Mouse (Mus musculus) cerebellum, adult (tissue): ENCODE data around the gene Gm15517.
"Not testable (repeated sequence)": the region's sequence is repeated elsewhere in the genome, so short reads cannot be mapped to it uniquely, and the experiment has no call there.

Experiments
- ATAC-seq: cut with Nextera tagmentation; 2 replicates; pipeline ENCODE4 v1.9.2; 2017; ENCODE audit warnings: mild to moderate bottlenecking, moderate library complexity, mixed read lengths; ENCODE audit not compliant: insufficient number of reproducible peaks, low FRiP score, low TSS enrichment

Gene Gm15517

DNA sequence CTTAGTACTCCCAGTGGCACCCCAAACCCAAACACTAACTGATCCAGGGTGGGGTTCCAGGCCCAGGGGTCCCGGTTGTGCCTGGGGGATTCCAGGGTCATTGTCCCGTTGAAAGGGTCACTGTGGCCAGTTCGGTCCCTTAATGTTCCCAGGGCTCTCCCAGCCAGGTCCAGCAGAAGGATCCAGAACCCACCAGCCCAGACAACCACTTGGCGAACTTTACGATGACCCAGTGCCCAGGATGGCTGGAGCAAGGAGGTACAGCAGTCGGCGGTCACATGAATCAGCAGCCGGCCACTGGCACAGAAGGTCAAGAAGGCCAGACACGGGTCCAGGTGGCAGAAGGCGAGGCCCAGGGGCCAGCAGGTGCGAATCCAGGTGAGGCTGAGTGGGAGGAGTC, 6.9 kb downstream of the Gm15517 start:
- no peak for ATAC-seq

DNA sequence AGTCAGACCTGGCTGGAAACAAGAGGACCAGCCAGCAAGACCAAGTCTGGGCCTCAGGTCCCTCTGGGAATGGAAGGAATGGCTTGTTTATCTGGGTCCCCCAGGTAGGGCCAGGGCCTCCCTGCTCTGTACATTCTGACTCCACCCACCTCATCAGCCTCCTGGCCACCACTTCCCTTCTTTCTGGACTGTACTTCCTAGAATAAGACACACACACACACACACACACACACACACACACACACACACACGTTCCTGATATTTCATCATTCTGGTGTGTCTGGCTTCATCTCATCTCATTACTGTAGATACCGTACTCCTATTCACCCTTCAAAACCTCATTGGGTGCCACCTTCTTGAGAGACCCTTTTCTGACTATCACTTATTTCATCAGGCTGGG, 8.2 kb downstream of the Gm15517 start:
- no peak for ATAC-seq

DNA sequence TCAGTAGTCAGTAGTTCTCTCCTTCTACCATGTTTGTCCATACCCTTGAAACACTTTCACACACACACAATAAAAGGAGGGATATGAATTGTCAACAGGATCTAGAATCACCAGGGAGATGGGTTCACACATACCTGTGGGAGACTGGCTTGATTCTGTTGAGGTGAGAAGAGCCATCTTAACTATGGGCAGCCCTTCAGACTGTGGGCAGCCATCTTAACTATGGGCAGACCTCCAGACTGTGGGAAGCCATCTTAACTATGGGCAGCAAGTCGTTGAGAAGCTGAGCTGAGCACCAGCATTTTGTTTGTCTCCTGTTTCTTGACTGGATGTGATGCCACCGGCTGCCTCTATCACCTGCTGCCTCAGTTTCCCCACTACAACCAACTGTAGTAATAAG, 10.1 kb downstream of the Gm15517 start:
- ATAC-seq, result no peak

DNA sequence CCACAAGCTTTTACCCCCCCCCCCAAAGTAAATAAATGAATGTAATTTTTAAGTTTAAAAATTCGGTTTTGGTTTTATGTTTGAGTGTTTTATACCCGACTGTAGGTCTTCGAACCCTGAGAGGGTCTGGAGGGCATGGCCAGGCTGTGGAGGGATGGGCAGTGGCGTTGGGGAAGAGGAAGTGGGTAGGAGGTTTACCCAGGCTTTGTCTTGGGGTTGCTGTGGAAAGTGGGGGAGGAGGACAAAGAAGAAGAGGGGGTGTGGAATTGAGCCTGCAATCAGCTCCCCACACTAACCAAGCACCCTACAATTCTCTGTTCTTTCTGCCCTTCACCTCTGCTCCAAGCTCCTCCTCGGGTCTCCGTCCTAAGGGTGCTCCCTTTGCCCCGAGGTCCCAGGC, 11.3 kb downstream of the Gm15517 start:
- ATAC-seq, result no peak

DNA sequence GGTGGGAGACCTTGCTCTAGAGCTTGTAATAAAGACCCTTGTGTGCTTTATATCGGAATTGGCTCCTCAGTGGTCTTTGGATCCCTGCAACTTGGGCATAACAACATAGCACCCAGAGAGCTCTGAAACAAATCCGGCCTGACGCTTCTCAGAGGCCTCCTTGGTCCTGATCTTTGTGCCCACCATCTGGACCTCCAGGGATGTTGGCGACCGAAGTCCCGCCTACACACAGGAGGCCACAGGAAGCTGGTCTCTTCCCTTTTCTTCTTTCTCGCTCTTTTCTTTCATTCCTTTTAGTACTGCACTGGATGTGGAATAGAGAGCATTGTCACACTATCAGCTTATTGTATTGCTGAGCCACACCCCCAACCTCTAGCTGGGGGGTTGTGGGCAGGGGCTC, 12.2 kb downstream of the Gm15517 start:
- ATAC-seq, result no peak

DNA sequence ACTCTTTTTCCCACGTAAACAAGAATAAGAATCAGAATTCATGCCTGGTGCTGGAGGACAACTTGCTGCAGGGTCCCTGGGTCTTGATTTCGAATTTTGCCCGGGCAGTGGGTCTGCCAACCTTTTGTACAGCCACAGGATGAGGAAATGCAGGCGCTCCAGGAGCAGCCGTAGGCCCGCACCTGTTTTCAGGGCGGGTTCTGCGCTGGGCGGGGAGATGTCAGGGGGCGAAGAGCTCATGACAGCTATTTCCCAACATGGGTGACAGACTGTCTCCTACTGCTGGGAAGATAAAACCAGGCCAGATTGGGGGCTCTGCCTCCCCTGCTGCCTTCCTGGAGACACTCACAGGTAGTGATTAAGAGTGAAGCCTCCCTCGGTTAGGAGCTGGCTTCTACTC, 12.8 kb downstream of the Gm15517 start:
- no peak for ATAC-seq

DNA sequence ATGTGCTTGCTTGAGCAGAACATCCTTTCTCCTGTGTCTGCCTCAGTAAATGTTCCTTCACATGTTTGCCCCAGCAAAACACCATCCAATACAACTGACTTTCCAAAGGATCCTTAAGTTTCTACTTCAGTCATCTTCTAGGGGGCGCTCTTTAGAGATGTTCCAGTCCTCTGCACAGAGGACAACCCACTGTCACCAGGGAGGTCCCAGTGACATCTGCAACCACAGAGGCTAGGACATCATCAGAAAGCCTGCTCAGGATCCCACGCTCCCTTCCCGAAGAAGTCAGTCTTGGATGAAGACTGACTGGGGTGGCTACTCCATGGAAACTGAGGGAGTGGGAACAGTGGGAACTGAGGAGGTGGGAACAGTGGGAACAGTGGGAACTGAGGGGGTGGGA, 14.3 kb downstream of the Gm15517 start:
- ATAC-seq, result no peak

DNA sequence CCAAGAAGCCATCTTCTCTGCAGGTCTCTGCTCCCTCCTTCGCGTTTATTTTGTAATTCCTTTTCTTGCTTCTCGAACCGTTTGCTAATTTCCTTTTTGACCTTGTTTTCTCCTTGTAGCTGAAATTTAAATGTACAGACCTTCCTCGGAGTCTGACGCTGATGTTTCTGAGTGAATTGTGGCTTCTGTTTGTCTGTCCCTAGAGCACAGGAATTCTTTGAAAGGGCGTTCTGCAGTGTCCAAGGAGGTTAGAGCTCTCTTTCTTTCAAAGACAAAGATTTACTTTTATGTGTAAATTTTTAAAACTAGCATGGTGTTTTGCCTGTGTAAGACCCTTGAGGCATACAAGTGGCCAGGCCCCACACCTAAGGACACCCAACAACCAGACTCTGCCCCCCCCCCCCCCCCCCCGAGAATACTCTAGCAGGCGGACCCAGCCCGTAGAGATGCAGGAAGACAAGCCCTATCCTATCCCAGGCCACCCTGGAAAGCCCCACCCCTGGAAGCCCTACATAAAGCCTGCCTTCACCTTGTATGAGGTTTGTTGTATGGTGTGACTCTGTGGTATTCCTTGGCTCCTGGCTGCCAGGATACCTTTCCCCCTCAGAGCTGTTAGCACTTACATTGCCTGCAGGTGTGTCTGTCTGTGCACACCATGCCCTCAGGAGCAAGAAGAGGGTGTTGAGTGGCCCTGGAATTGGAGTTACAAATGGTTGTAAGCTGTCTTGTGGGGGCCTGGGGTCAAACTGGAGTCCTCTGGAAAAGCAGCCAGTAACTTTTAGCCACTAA, 15.4 kb downstream of the Gm15517 start:
- ATAC-seq, result no peak

DNA sequence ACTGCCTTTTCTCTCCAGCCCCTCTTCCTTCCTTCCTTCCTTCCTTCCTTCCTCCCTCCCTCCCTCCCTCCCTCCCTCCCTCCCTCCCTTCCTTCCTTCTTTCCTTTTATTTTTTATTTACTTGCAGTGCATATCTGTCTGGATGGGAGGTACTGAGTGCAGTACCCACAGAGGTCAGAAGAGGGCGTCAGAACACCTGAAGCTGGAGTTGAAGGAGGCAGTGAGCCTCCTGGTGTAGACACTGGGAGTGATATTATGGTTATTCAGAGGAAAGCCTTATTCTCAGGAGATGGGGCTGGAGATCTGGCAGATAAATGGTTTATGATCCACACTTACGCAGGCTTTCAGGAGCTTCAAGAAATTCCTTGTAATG, 16.0 kb downstream of the Gm15517 start:
- no peak; the same call in 1 of the 2 replicates for ATAC-seq

DNA sequence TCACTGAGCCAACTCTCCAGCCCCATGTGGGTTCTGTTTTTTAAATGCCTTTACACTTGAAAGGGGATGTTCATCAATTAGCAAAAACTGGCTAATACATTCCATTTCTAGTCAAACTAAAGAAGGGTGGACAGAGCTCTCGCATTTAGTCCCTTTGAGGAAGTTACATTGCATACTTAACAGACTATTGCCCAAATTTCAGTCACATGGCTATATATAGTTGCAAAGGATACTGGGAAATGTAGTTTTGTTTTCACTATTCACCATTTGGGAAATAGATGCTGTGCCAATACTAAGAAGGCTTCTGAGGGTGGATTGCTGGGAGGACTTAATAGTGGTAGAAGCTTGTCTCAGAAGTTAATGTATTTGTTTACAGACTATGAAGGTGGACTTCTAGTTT, 19.7 kb downstream of the Gm15517 start:
- ATAC-seq, result no peak

DNA sequence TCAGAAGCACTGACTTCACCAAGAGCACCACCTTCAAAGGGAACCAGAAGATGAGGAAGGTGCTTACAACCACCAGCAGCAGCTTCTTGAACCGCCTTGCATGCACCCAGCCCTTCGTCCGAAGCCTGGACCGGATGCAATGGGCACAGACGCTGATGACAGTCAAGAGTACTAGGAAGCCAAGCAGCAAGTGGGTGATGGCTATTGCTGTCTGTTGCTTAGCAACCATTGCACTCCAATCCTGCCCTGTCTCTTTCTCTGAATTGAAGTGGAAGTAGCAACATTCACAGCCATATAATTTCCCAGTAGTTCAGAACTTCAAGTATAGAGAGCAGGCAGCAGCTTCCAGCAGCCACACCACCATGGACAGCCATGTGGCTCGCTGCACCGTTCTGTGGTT, 20.3 kb downstream of the Gm15517 start:
- no peak for ATAC-seq

DNA sequence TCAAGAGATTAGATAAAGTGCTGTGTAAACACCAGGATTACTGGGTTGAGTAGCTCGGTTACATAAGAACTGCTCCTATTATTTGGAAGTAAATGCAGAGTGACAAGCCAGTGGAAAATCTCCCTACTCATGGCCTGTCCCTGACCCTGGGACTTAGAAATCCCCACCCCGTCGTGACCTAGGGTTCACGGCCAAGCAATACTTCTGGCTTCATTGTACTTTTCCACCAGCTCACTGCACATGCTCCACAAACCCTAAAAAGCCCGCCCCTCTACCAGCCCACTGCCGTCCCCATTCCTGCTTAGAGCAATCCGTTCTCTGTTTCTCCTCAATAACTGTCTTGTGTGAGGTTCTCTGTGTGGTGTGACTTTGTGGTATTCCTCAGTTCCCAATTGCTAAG, 26.5 kb downstream of the Gm15517 start:
- ATAC-seq, result no peak

DNA sequence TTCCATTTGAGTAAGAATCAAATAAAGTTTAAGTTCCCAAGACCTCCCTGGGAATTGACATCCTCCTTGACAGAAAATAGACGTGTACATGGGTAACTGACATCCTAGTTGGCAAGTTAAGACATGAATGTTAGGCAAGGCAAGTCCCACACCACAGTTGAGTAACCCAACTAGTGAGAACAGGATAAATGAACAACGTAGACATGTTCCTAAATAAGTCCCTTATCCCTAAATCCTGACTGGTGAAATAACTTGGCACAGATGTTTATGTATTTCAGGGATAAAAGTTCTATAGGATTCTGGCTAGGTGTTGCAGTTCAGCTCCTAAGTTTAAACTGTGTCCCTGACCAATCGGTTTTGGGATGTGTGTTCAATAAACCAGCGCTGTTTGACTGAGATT, 29.7 kb downstream of the Gm15517 start:
- ATAC-seq, result no peak

DNA sequence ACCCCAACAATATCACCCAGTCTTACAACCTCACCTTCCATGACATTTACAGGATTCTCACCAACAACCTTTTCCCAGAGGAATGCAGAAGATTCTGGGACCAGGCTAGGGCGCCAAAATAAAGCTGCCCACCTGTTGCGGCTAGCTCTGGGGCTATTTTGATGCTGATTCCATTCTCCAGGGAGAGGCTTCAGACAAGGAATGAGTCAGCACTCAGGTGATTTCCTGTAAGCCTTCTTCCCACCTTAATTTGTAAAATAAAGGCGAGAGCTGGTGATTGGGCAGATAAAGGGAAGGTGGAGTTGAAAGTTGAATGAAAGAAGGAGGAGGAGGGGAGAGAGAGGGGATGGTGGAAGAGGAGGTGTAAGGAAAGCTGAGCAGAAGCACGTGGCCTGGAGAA, 30.2 kb downstream of the Gm15517 start:
- ATAC-seq, result no peak

DNA sequence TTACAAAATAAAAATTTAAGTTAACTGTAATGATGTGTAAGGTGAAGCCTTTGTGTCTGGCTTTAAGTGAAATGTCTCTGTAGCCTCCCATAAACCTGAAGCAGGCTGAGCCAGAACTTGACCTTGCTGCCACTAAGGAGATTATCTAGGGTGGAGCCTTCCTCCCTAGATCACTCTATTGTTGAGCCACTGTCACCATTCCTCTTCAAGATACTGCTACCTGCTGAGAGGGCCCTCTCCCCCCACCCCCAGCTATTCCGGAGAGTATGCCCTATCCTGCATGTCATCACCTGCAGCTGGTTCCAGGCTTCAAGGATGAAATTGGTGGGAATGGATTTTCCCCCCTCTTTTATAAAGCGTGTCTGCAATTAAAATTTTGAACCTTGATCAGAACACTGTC, 36.3 kb downstream of the Gm15517 start:
- ATAC-seq, result not testable (repeated sequence)

DNA sequence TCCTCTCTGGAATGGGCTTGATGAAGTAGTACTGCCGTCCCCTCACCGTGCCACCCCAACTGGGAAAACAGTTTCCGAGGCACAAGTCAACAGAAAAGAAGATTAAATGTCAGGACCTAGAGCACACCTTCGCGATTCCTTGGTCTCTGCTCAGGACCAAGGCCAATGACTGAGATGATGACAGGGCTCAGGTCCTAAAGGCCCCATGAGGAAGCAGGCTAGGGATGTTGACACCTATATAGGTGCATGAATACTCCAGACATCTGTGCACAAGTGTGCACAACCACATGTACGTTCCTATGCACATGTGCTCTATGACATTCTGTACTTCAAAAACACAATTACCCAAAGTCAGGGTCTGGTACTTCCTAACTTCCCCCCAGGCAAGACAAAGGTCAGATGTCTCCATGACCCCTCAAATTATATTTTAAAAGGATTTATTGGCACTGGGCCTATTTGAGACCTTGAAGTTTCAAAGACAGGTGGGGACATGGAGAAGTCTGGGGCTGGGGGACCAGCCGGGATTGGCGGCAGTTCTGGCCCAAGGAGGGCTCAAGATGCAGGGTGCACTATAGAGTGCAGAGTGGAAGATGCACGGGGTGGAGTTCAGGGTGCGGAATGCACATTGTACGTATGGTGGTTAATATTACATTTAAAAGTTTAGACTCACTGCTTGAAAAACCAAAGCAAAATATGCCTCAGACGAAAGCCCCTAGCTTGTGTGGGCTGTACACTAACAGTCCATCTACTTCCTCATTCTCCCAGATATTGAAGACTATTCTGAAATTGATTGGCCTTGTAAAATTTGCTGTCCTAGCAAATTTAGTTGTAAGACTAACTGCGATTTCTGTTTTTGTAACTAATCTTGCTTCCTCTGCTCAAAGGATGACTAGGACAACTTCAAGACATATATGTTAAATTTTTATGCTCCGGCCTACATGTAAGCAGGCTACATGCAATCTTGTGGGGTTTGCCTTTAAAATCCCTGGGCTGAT, 42.4 kb downstream of the Gm15517 start:
- ATAC-seq, result no peak

DNA sequence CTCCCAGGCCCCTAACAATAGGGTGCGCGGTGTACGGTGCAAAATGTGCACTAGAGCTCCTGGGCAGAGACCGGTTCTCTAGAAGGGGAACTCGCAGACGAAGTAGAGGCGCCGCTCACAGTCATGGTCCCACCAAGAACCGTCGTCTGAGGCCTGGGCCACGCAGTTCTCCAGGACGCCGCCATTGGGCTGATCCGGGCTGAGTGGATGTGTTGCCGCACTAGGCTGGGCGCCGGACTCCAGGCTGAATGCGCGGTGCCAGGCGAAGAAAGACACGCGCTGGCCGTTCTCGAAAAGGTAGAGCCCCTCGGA, 43.2 kb downstream of the Gm15517 start:
- no peak for ATAC-seq

DNA sequence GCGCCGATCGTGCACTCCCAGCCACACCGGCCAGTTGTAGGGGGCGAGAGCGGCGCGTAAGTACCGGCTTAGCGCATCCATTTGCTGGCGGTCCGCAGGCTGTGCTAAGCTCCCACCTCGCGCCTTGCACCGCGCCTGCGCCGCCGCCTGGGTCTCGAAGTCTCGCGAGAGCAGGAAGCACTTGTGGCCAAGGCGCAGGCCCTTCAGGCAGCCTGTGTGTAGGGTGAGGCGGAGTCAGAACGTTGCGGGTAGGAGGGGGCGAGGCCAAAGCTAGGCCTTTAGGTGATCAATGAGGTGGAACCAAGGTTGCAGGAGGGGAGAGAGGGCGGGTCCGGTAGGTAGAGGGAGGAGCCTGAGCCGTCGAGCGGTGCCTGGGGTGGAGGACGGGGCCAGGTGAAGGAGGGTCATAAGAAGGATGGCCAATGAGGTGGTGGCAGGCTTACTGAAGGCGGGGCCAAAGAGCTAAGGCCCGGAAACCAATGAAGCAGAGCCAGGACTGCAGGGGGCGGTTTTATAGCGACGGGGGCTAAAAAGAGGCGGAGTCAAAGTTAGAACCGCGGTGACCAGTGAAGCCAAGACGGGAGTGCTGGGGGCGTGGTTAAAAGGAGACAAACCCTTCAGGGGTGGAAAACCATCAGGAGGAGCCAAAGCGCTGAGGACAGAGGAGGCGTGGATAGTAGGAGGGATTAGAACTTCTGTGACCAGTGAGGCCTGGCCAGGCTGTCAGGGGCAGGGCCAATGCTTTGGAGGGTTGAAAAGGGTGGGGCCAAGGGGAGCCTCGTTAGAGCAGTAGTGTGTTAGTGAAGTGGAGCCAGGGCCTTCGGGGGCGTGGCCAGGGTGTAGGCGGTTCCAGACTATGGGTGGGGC, 43.8 kb downstream of the Gm15517 start:
- peak; percentile 90 for ATAC-seq

DNA sequence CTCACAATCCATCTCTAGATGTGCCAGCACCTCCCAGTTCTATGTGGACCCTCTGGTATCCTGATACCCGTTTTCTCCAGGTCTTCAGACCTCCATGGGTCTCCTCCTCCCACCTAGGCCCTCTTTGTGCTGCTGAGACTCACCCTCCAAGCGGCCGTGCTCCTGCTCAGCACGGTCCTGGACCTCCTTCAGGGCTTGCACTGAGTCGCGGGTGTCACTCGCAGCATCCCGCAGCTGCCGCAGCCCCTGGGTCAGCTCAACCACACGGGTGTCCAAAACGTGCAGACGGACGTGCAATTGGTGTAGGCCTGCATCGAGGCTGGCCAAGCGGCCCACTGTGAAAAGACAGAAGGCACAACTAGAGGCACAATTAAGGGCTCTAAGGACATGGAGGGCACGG, 44.4 kb downstream of the Gm15517 start:
- ATAC-seq, result no peak; the same call in 1 of the 2 replicates

DNA sequence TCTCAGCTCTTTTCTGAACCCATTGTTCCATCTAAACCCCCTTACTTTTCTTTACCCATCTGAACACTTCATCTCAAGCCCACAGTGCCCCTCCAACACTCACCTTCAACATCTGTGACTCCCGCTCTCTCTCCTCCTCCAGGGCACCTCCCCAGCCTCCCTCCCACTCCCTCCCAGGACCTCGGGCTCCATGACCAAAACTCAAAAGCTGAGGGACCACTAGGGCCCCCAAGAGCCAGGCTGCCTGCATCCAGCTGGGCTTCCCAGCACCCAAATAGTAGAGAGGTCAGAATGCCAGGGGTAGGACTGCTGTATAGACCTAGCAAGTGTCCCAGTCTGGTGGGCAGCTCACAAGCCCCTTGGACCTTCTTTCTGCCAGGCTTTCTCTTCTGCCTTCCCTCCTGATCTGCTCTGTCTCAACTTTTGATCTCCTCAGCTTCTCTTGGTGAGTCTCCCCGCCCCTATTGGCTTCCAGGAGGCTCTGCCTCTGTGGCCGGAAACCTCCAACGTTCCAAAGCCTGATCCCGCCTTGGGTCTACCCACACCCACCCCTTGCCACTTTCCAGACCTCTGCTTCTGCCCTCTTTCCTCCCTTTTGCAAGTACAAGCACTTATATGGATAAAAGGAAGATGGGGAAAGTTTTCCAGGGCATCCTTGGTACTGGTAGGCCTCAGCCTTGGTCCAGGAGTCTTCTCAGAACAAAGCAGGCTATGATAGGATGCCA, 45.4 kb downstream of the Gm15517 start, which contains the start of gene Clec11a:
TSS of gene Clec11a (minus strand) at position 387 of the 725 bp plus-strand sequence.
- no peak for ATAC-seq
